Mouse (Mus musculus) spleen, postnatal 0 days (tissue): Measurements from ENCODE around the gene Ccm2l. TPM values are rescaled to one million over a fixed set of nuclear protein-coding genes. Genes with fewer than 3 reads are reported as not detected.

ENCODE experiments used
- polyA plus RNA-seq: library from polyadenylated mRNA; unstranded; fragments of >200 nt; fragmentation: Nextera tagmentation; extraction: Ambion mirVana; gene quantifications from 2 replicates; pipeline ENCODE4 v1.2.1, GENCODE M21; 2015

Gene Ccm2l
- 2.3 and 3.1 TPM in 2 replicates for polyA plus RNA-seq

GRCm38 (mm10) chr2:153065747-153066508 is at the start of gene Ccm2l:
Ccm2l (plus strand) TSS chr2:153065955.

GRCm38 (mm10) chr2:153031126-153032082 is 34.4 kb upstream of the Ccm2l start, which contains the start of gene Xkr7:
Xkr7 (plus strand) TSS chr2:153031852.

GRCm38 (mm10) chr2:153108313-153109264 is 42.8 kb downstream of the Ccm2l start, which contains the start of gene Hck:
Hck (plus strand) TSS chr2:153108468.

Other genes starting within 250 kb of the Ccm2l start
- 112 and 123 TPM in 2 replicates for gene Bcl2l1, start 234.2 kb upstream of the Ccm2l start, polyA plus RNA-seq
- gene Tpx2, start 218.0 kb upstream of the Ccm2l start, polyA plus RNA-seq: 56.9 and 59.5 TPM in 2 replicates
- 0.04 and 0.12 TPM in 2 replicates for gene Mylk2, start 154.6 kb upstream of the Ccm2l start, polyA plus RNA-seq
- gene Foxs1, start 132.7 kb upstream of the Ccm2l start, polyA plus RNA-seq: 8.4 and 8.9 TPM in 2 replicates
- gene Dusp15, start 114.3 kb upstream of the Ccm2l start, polyA plus RNA-seq: 0.06 and 0.13 TPM in 2 replicates
- 0.17 and 0.32 TPM in 2 replicates for gene Ttll9, start 103.5 kb upstream of the Ccm2l start, polyA plus RNA-seq
- 58.0 and 68.5 TPM in 2 replicates for gene Pdrg1, start 50.5 kb upstream of the Ccm2l start, polyA plus RNA-seq
- 0.05 TPM in 1 of 2 replicates, not detected in the other for gene Xkr7, start 34.1 kb upstream of the Ccm2l start, polyA plus RNA-seq
- gene Hck, start 42.5 kb downstream of the Ccm2l start, polyA plus RNA-seq: 21.3 and 29.9 TPM in 2 replicates
- gene Tm9sf4, start 95.3 kb downstream of the Ccm2l start, polyA plus RNA-seq: 21.3 and 28.7 TPM in 2 replicates
- gene Tspyl3, start 159.5 kb downstream of the Ccm2l start, polyA plus RNA-seq: 4.3 and 5.1 TPM in 2 replicates
- gene Plagl2, start 175.5 kb downstream of the Ccm2l start, polyA plus RNA-seq: 11.7 and 12.3 TPM in 2 replicates
- gene Pofut1, start 175.6 kb downstream of the Ccm2l start, polyA plus RNA-seq: 5.5 TPM in 2 replicates
- gene Kif3b, start 225.5 kb downstream of the Ccm2l start, polyA plus RNA-seq: 2.8 and 3.9 TPM in 2 replicates